Mouse (Mus musculus) liver, adult (tissue): ENCODE measurements around the gene Ankrd9.

Experiments used
- GATA4 ChIP-seq: IDR thresholded peaks from 2 replicates; pipeline ENCODE4 v1.6.1; 2014; ENCODE audit warnings: mild to moderate bottlenecking, low read length; ENCODE audit not compliant: insufficient replicate concordance

The Ankrd9 gene

GRCm38 (mm10) chr12:110998092-110998491 lies 19.3 kb upstream of the Ankrd9 start:
- no peak for TF ChIP-seq GATA4

- no peak for TF ChIP-seq GATA4
Observed at GRCm38 (mm10) chr12:110994666-110995065, 15.8 kb upstream of the Ankrd9 start.

DNA sequence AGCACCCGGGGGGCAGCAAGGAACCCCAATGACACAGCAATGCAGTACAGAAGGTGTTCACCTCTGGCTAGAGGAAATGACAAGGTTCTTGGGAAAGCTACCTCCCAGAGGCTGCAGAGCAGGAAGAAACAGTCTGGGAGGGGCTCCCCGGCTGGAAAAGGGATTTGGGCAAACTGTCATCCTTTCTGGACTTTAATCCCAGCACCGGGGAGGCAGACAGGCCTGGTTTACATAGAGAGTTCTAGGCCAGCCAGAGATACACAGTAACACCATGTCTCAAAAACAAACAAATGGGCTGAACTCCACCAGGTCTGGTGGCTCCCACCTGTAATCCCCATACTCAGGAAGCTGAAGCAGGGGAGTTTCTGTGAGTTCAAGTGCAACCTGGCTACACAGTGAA lies 14.4 kb upstream of the Ankrd9 start:
- no peak for TF ChIP-seq GATA4

DNA sequence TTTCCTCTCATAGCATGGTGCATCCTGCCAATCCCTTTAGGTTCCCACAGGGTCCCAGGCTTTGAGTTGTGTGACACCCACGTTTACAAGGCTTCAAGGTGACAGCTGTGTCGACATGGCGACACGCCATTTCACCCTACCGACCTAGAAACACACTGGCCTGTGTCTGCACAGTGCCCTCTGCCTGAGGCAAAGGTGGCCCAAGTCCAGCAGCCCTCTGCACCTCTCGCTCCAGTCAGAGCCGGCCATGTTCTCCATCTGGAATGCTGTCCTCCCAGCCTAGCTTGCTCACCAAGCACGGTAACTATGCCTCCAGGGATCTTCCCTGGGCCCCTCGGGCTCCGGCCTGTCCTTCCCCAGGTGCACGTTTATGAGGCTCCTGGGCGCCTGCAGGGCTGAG lies 13.9 kb upstream of the Ankrd9 start:
- no peak for TF ChIP-seq GATA4

GRCm38 (mm10) chr12:110992128-110992553 lies 13.3 kb upstream of the Ankrd9 start:
- no peak for TF ChIP-seq GATA4

- TF ChIP-seq GATA4, result no peak
Observed at GRCm38 (mm10) chr12:110991361-110992127, 12.7 kb upstream of the Ankrd9 start.

GRCm38 (mm10) chr12:110990500-110990899 lies 11.7 kb upstream of the Ankrd9 start:
- no peak for TF ChIP-seq GATA4

DNA sequence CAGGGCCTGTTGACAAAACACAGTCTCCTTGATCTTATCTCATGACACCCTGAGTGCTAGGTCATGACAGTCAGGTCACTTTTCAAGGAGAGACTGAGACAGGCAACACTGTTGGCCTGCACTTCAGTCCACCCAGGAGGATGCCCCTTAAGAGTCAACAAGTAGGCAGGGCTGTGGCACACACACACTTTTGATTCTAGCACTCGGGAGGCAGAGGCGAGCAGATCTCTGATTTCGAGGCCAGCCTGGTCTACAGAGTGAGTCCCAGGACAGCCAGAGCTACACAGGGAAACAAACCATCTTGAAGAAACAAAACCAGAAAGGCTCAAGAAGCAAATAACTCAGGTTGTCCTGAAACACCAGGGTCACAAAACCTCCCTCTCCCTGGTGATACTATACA lies 10.6 kb upstream of the Ankrd9 start:
- TF ChIP-seq GATA4, result no peak

DNA sequence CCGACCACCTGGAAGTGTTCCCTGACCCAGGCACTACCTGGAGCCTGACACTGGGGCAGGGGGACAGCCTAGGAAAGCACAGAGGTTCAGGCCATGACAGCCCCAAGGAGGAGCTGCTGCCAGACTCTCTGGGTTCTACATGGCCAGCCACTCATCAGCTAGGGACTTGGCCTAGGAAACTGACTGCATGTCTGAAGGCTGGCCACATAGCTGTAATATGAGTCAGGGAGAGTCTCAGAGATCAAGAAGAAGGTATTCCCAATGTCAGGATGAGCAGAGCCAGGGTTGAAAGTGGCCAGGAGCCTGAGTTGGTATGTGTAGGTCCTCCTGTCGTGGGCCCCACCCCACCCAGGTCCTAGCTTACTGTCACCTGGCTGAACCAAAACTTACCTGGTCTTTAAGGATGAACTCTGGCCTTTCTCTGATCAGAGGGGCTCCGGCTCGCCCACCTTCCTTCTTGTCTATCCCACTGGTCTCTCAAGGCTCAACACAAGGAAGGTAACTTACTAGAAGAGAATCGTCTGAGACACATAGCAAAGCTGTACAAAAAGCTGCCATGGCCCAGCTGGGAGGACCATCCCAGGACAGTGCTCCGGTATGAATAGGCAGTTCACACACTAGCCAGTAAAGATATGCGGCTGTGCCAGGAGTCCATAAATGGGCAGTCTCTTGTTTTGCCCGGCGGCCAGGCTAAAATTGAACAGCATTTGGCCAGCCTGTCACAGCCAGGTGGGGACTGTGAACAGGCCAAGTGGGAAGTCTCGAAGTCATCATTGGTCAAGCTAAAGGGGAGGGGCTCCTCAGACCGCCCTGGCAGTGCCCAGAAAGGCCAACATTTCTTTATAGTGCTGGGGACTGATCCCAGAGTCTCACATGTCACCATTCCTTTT lies 7.9 kb upstream of the Ankrd9 start:
- TF ChIP-seq GATA4, result no peak

- TF ChIP-seq GATA4, result no peak
Observed at GRCm38 (mm10) chr12:110985141-110985540, 6.3 kb upstream of the Ankrd9 start.

DNA sequence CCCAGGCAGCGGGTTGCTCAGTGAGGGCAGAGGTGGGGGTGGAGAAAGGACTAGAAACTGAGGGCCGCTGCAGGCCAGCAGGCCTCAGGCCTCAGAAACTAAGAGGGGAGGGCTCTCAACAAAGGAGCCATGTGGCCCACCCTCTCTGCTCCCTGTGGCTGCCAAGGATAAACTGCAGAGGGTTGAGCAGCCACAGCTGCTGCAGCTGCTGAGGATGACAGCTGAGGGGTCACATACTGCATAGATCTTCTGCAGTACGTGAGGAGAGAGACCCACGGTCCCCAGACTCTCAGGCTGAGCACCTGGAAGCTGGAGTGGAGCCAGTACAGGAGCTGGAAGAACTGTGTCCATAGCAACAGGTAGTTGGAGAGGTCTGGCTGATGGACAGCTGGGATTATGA lies 5.8 kb upstream of the Ankrd9 start:
- TF ChIP-seq GATA4, result no peak

GRCm38 (mm10) chr12:110983714-110984113 lies 4.9 kb upstream of the Ankrd9 start:
- no peak for TF ChIP-seq GATA4

GRCm38 (mm10) chr12:110983083-110983482 lies 4.2 kb upstream of the Ankrd9 start:
- no peak for TF ChIP-seq GATA4

- TF ChIP-seq GATA4, result no peak
Observed at GRCm38 (mm10) chr12:110981736-110982135, 2.9 kb upstream of the Ankrd9 start.

DNA sequence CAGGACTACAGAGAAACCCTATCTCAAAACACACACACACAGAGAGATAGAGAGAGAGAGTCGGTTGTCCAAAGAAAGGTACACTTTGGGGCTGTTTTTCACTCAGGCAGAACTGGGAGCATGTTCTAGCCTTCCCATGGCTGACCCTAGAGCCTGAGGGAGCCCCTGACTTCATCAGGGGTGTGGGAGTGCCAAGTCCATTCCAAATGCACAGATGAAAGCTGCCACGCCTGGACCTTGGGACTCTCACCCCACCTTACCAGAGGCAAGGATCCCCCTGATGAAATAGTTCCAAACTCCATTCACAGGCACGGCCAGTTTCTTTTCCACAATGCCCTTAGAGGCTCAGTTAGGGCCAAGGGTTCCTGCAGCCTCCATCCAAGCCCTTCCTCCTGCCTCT lies 968 bp upstream of the Ankrd9 start:
- no peak for TF ChIP-seq GATA4
